Mouse (Mus musculus) megakaryocyte-erythroid progenitor cell, adult 5-6 weeks (primary cell): Measurements from ENCODE around the gene Tab1. TPM values are rescaled to one million over a fixed set of nuclear protein-coding genes. Genes with fewer than 3 reads are reported as not detected.

Source experiments
- ATAC-seq: replicated peaks from 2 replicates; pipeline ENCODE4 v1.8.0; 2016; ENCODE audit warnings: mild to moderate bottlenecking, inconsistent platforms; ENCODE audit not compliant: severe bottlenecking, poor library complexity, low FRiP score, low TSS enrichment
- total RNA-seq, 2 experiments: library from RNA; stranded (forward) in 1 of 2; stranded (reverse) in 1 of 2; fragments of 200-1000, 215-1000 nt in 1 of 2; fragments of >200 nt in 1 of 2; fragmentation: Nextera tagmentation in 1 of 2; gene quantifications; 2 replicates each; pipeline ENCODE4 v1.2.3; 2014 to 2017

Tab1 gene
- total RNA-seq (2014; fragmentation: Nextera tagmentation): 34.4 and 68.3 TPM in 2 replicates
- total RNA-seq (2017): 13.8 and 20.4 TPM in 2 replicates

GRCm38 (mm10) chr15:80132993-80133586 is at the start of gene Tab1:
Gene Tab1 (plus strand): TSS chr15:80133127.
- ATAC-seq: peak; percentile 53

GRCm38 (mm10) chr15:80083276-80083731 is 49.6 kb upstream of the Tab1 start:
- ATAC-seq: peak; percentile 83

- ATAC-seq: peak; percentile 6
These were observed 49.2 kb upstream of the Tab1 start for GRCm38 (mm10) chr15:80083740-80084139.

- peak; percentile 67 for ATAC-seq
These were observed 45.4 kb upstream of the Tab1 start for GRCm38 (mm10) chr15:80087406-80088012.

- ATAC-seq: peak; percentile 59
These were observed 44.3 kb upstream of the Tab1 start for GRCm38 (mm10) chr15:80088637-80089036.

GRCm38 (mm10) chr15:80090155-80090554 is 42.8 kb upstream of the Tab1 start:
- no peak for ATAC-seq

GRCm38 (mm10) chr15:80090741-80091120 is 42.2 kb upstream of the Tab1 start:
- no peak for ATAC-seq

GRCm38 (mm10) chr15:80091121-80091955 is 41.6 kb upstream of the Tab1 start, which contains the start of the genes Syngr1 and Rpl3:
Gene Syngr1 (plus strand): TSS chr15:80091334.
Gene Rpl3 (minus strand): TSS chr15:80091868.
- peak; percentile 53; the same call in 1 of the 2 replicates for ATAC-seq

GRCm38 (mm10) chr15:80092041-80092441 is 40.9 kb upstream of the Tab1 start:
- no peak for ATAC-seq

- ATAC-seq: no peak
These were observed 40.3 kb upstream of the Tab1 start for GRCm38 (mm10) chr15:80092599-80092998.

GRCm38 (mm10) chr15:80094201-80094600 is 38.7 kb upstream of the Tab1 start:
- no peak for ATAC-seq

GRCm38 (mm10) chr15:80095596-80095995 is 37.3 kb upstream of the Tab1 start:
- ATAC-seq: no peak

- ATAC-seq: no peak
These were observed 36.5 kb upstream of the Tab1 start for GRCm38 (mm10) chr15:80096406-80096805.

GRCm38 (mm10) chr15:80096946-80097881 is 35.7 kb upstream of the Tab1 start:
- peak; percentile 86 for ATAC-seq

- ATAC-seq: peak; percentile 74
These were observed 34.9 kb upstream of the Tab1 start for GRCm38 (mm10) chr15:80097999-80098461.

- ATAC-seq: no peak
These were observed 34.1 kb upstream of the Tab1 start for GRCm38 (mm10) chr15:80098809-80099208.

- ATAC-seq: no peak
These were observed 33.5 kb upstream of the Tab1 start for GRCm38 (mm10) chr15:80099477-80099876.

- ATAC-seq: no peak
These were observed 32.7 kb upstream of the Tab1 start for GRCm38 (mm10) chr15:80100196-80100595.

GRCm38 (mm10) chr15:80100871-80101270 is 32.1 kb upstream of the Tab1 start:
- ATAC-seq: no peak
